Mouse (Mus musculus) stomach, embryonic 16.5 days (tissue): ENCODE measurements at regions not wholly inside any gene's neighbourhood (a gene's known extent, or its start where the extent isn't known, plus 50 kb on each side); places are given as distances from the start of the nearest gene placed in this dataset.
"Not testable (repeated sequence)": the region's sequence is repeated elsewhere in the genome, so short reads cannot be mapped to it uniquely, and the experiment has no call there.

Experiments
- ATAC-seq: fragments of 200-750 bp; cut with Nextera tagmentation; 2 replicates; pipeline ENCODE4 v1.8.0; 2017; ENCODE audit warnings: moderate number of reproducible peaks, moderate TSS enrichment; ENCODE audit not compliant: insufficient read depth, low FRiP score
- H3K27ac ChIP-seq: fragments of 300-500 bp; sonication (generic); 2 replicates; pipeline ENCODE4 v1.5.1; 2014; ENCODE audit warnings: low read length
- H3K27me3 ChIP-seq: fragments of 300-500 bp; sonication (generic); 2 replicates; pipeline ENCODE4 v1.6.1; 2014; ENCODE audit warnings: low read length, control low read depth, mixed read lengths; ENCODE audit not compliant: control insufficient read depth, insufficient read depth
- H3K36me3 ChIP-seq: fragments of 300-500 bp; sonication (generic); 2 replicates; pipeline ENCODE4 v1.6.1; 2014; ENCODE audit warnings: low read length; ENCODE audit not compliant: control insufficient read depth, insufficient read depth
- H3K4me1 ChIP-seq: fragments of 300-500 bp; sonication (generic); 2 replicates; pipeline ENCODE4 v1.6.1; 2014; ENCODE audit warnings: low read length, control low read depth, mixed read lengths; ENCODE audit not compliant: control insufficient read depth, insufficient read depth
- H3K4me2 ChIP-seq: fragments of 300-500 bp; sonication (generic); 2 replicates; pipeline ENCODE4 v1.6.1; 2014; ENCODE audit warnings: low read depth, low read length, mixed read lengths
- H3K4me3 ChIP-seq: fragments of 300-500 bp; sonication (generic); replicated peaks from 2 replicates; pipeline ENCODE4 v1.5.1; 2014; ENCODE audit warnings: mild to moderate bottlenecking, low read length
- H3K9ac ChIP-seq: fragments of 300-500 bp; sonication (generic); 2 replicates; pipeline ENCODE4 v1.6.1; 2014; ENCODE audit warnings: low read length
- H3K9me3 ChIP-seq: fragments of 300-500 bp; sonication (generic); replicated peaks from 2 replicates; pipeline ENCODE4 v1.6.1; 2016; ENCODE audit warnings: low read length, control low read depth; ENCODE audit not compliant: control insufficient read depth
- WGBS: fragments of 180-500 bp; shearing (Covaris S2); extraction: QIAGEN DNeasy Blood & Tissue Kit; methylation state at CpG from one replicate; pipeline ENCODE4 v1.1.7; 2014; 5-methylcytosine and 5-hydroxymethylcytosine counted together

- 61% methylated on average over 2 of the region's 2 CpGs for WGBS
- Histone ChIP-seq H3K9ac (no peak overlapping the region), H3K27ac (no peak overlapping the region), H3K4me3 (no peak overlapping the region), H3K27me3 (no peaks in the 10 kb centered on the region), H3K9me3 (no peaks in the 10 kb centered on the region), H3K36me3 (no peaks in the 10 kb centered on the region), H3K4me2 (no peak overlapping the region), H3K4me1 (no peaks in the 10 kb centered on the region)
- no peak for ATAC-seq
These were observed 100.4 kb upstream of the Pdc start for GRCm38 (mm10) chr1:150218802-150219201.

- Histone ChIP-seq H3K36me3 (no peaks in the 10 kb centered on the region), H3K4me1 (no peaks in the 10 kb centered on the region), H3K4me2 (no peak overlapping the region), H3K4me3 (no peak overlapping the region), H3K27me3 (no peaks in the 10 kb centered on the region), H3K27ac (no peak overlapping the region), H3K9me3 (no peaks in the 10 kb centered on the region), H3K9ac (no peak overlapping the region)
- WGBS = 66% methylated on average over 6 of the region's 6 CpGs
- ATAC-seq = no peak
These were observed 93.7 kb upstream of the Pdc start for GRCm38 (mm10) chr1:150225529-150225928.

DNA sequence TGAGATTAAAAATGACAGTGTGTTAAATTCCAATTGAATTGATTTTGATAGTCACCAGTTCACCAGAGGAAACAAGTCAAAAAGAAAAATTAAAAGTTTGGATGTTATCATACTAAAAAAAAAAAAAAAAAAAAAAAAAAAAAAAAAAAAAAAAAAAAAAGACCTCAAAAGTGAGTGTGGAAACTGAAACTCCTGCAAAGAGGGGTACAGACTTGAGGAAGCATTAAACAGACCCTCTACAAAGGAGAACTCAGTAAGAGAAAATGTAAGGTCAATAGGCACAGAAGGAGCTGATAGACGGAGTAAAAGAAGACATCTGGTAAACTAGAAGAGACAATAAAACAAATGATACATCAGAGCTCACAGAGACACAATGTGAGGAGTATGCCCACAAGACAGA, 79.7 kb upstream of the Pdc start:
- WGBS = 90% methylated on average over 1 of the region's 1 CpGs
- H3K4me2 ChIP-seq, H3K27ac ChIP-seq, H3K9ac ChIP-seq, H3K4me3 ChIP-seq, ATAC-seq, H3K4me1 ChIP-seq, H3K9me3 ChIP-seq, H3K36me3 ChIP-seq, H3K27me3 ChIP-seq: not testable (repeated sequence)

- 80% methylated on average over 3 of the region's 3 CpGs for WGBS
- Histone ChIP-seq H3K4me1 (no peaks in the 10 kb centered on the region), H3K27me3 (no peaks in the 10 kb centered on the region), H3K9me3 (no peaks in the 10 kb centered on the region), H3K4me2 (no peak overlapping the region), H3K4me3 (no peak overlapping the region), H3K27ac (no peak overlapping the region), H3K9ac (no peak overlapping the region), H3K36me3 (no peaks in the 10 kb centered on the region)
- no peak for ATAC-seq
These were observed 79.1 kb upstream of the Pdc start for GRCm38 (mm10) chr1:150240110-150240509.

- Histone ChIP-seq H3K4me3 (no peak overlapping the region), H3K9ac (no peak overlapping the region), H3K36me3 (no peaks in the 10 kb centered on the region), H3K27me3 (no peaks in the 10 kb centered on the region), H3K4me1 (no peaks in the 10 kb centered on the region), H3K4me2 (no peak overlapping the region), H3K27ac (no peak overlapping the region), H3K9me3 (no peaks in the 10 kb centered on the region)
- 83% methylated on average over 4 of the region's 4 CpGs for WGBS
- no peak for ATAC-seq
These were observed 78.1 kb upstream of the Pdc start for GRCm38 (mm10) chr1:150241153-150241552.

DNA sequence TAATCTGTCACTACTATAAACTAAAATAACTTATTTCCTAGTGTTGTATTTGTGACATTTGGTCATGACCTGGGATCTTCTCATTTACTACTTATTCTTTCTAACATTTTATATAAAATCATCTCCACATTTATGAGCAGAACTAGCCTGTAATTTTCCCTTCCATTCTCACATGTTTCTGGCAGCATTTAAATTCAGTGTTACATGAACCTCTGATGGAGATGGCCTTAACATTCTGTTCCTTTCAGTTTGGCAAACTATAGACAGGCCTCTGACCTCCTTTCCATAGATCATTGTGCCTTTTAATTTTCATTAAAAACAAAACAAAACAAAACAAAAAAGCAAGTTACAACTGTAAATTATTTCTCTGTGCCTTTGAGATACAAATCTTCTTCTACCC, 77.1 kb upstream of the Pdc start:
- ATAC-seq = no peak
- no peaks in the 10 kb centered on the region for H3K9me3 ChIP-seq
- H3K4me2 ChIP-seq = no peak overlapping the region

DNA sequence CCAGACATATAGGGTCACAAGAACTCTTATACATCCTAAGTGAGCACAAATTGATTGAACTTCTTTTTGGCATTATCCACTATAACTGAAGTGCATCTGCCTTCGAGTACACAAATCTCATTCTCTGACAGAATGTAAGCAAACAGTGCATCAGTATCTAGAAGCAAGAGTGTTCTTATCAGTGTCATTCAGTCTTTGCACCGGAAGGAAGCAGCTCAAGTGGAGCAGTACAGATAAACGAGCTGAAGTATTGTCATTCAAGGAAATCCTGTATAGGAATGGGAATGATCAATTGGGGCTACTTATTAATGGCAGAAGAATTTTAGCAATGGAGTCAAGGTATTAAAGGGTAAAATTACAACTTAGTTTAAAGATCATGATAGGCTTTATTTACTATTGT, 74.3 kb upstream of the Pdc start:
- no peak overlapping the region for H3K9ac ChIP-seq
- no peak overlapping the region for H3K4me2 ChIP-seq
- no peak for ATAC-seq
- H3K27ac ChIP-seq = no peak overlapping the region
- no peaks in the 10 kb centered on the region for H3K27me3 ChIP-seq
- H3K4me3 ChIP-seq = no peak overlapping the region
- H3K9me3 ChIP-seq = no peaks in the 10 kb centered on the region
- H3K36me3 ChIP-seq = no peaks in the 10 kb centered on the region
- H3K4me1 ChIP-seq = no peaks in the 10 kb centered on the region
- 19% methylated on average over 3 of the region's 3 CpGs for WGBS

More for the DNA sequence above, 77.1 kb upstream of the Pdc start:
- Histone ChIP-seq H3K27me3 (no peaks in the 10 kb centered on the region), H3K4me1 (no peaks in the 10 kb centered on the region), H3K36me3 (no peaks in the 10 kb centered on the region), H3K4me3 (no peak overlapping the region), H3K27ac (no peak overlapping the region), H3K9ac (no peak overlapping the region)

DNA sequence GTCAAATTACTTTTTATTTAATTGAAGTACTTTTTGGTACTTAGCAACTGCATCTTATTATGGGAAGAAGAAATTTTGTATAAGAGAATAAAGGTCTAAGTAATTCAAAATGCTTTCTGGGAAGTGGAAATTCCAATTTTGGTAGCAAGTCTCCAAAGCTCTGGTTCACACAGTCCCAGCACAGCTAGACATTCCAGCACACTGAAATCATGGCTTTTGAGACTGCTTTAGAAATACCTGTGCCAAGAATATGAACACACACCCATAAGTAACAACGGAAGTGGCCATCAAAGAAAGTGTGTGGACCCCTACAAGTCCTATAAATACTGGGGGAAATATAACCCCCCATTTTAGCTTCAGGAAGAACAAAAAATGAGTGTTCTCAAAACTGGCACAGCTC, 67.8 kb upstream of the Pdc start:
- Histone ChIP-seq H3K4me2 (no peak overlapping the region), H3K4me1 (no peaks in the 10 kb centered on the region), H3K4me3 (no peak overlapping the region), H3K9me3 (no peaks in the 10 kb centered on the region), H3K36me3 (no peaks in the 10 kb centered on the region), H3K27ac (no peak overlapping the region), H3K9ac (no peak overlapping the region), H3K27me3 (no peaks in the 10 kb centered on the region)
- ATAC-seq = no peak
- 83% methylated on average over 1 of the region's 1 CpGs for WGBS

DNA sequence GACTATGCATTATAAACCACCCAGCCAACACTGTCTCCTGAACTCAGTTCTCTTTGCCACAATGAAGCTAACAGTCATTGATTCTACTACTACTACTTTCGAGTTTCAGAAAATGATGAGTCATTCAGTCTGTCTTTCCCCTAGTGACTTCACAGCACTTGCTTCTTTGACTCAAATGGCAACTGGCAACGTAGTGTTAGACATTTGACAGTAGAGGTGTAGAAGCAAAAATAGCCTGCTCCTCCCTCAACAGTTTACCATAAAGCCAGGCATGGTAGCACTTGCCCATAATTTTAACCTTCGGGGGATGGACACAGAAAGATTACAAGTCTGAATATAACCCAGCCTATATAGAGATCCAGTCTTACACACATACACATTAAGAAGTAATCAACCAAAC, 67.3 kb upstream of the Pdc start:
- no peaks in the 10 kb centered on the region for H3K36me3 ChIP-seq
- no peak for ATAC-seq
- H3K27me3 ChIP-seq = no peaks in the 10 kb centered on the region
- H3K9me3 ChIP-seq = no peaks in the 10 kb centered on the region
- no peak overlapping the region for H3K4me2 ChIP-seq
- H3K27ac ChIP-seq = no peak overlapping the region
- H3K4me3 ChIP-seq = no peak overlapping the region
- H3K4me1 ChIP-seq = no peaks in the 10 kb centered on the region
- H3K9ac ChIP-seq = no peak overlapping the region
- WGBS = 84% methylated on average over 3 of the region's 3 CpGs

- H3K9me3 ChIP-seq = no peaks in the 10 kb centered on the region
- no peak overlapping the region for H3K4me3 ChIP-seq
- no peaks in the 10 kb centered on the region for H3K36me3 ChIP-seq
- H3K27ac ChIP-seq = no peak overlapping the region
- H3K27me3 ChIP-seq = no peaks in the 10 kb centered on the region
- WGBS = 59% methylated on average over 4 of the region's 4 CpGs
- no peak overlapping the region for H3K4me2 ChIP-seq
- H3K4me1 ChIP-seq = no peaks in the 10 kb centered on the region
- no peak overlapping the region for H3K9ac ChIP-seq
- no peak for ATAC-seq
These were observed 61.6 kb upstream of the Pdc start for GRCm38 (mm10) chr1:150257596-150257995.
